Mouse (Mus musculus) G1E (cell line): ENCODE data around the gene Dhx32.

Experiments used
- CTCF ChIP-seq: IDR thresholded peaks from 2 replicates; pipeline ENCODE4 v1.5.1; 2012; ENCODE audit warnings: low read depth, low read length, inconsistent platforms, mixed read lengths
- GATA1 ChIP-seq: IDR thresholded peaks from 2 replicates; pipeline ENCODE4 v1.6.1; 2012; ENCODE audit warnings: borderline replicate concordance, low read length, inconsistent platforms, mixed read lengths

GRCm38 (mm10) chr7:133782717-133783435 lies at the start of gene Dhx32:
- TF ChIP-seq CTCF (peak; percentile 60), GATA1 (no peak)
